Mouse (Mus musculus) liver, embryonic 16.5 days (tissue): ENCODE data around the gene Dnajc16. TPM values are rescaled to one million over a fixed set of nuclear protein-coding genes. Genes with fewer than 3 reads are reported as not detected.

Experiments
- ATAC-seq: fragments of 200-750 bp; cut with Nextera tagmentation; 2 replicates; pipeline ENCODE4 v1.8.0; 2017; ENCODE audit warnings: low read depth, mild to moderate bottlenecking, moderate number of reproducible peaks, moderate library complexity
- H3K27ac ChIP-seq: fragments of 300-500 bp; sonication (generic); 2 replicates; pipeline ENCODE4 v1.5.1; 2014; ENCODE audit warnings: mild to moderate bottlenecking, low read length
- H3K27me3 ChIP-seq: fragments of 300-500 bp; sonication (generic); 2 replicates; pipeline ENCODE4 v1.6.1; 2014; ENCODE audit warnings: low read depth, low read length, mixed read lengths; ENCODE audit not compliant: control insufficient read depth, insufficient read depth
- H3K36me3 ChIP-seq: fragments of 300-500 bp; sonication (generic); 2 replicates; pipeline ENCODE4 v1.6.1; 2014; ENCODE audit warnings: mild to moderate bottlenecking; ENCODE audit not compliant: control insufficient read depth, insufficient read depth
- H3K4me1 ChIP-seq: fragments of 300-500 bp; sonication (generic); 2 replicates; pipeline ENCODE4 v1.6.1; 2014; ENCODE audit warnings: low read depth, low read length, mixed read lengths; ENCODE audit not compliant: control insufficient read depth
- H3K4me2 ChIP-seq: fragments of 300-500 bp; sonication (generic); 2 replicates; pipeline ENCODE4 v1.6.1; 2014; ENCODE audit warnings: low read depth, low read length, mixed read lengths
- H3K4me3 ChIP-seq: fragments of 300-500 bp; sonication (generic); 2 replicates; pipeline ENCODE4 v1.5.1; 2014; ENCODE audit warnings: low read depth, mild to moderate bottlenecking, low read length
- H3K9ac ChIP-seq: fragments of 300-500 bp; sonication (generic); 2 replicates; pipeline ENCODE4 v1.6.1; 2014; ENCODE audit warnings: low read depth, low read length
- H3K9me3 ChIP-seq: fragments of 300-500 bp; sonication (generic); replicated peaks from 2 replicates; pipeline ENCODE4 v1.6.1; 2016; ENCODE audit warnings: low read length; ENCODE audit not compliant: control insufficient read depth
- whole genome bisulfite sequencing: fragments of 180-500 bp; shearing (Covaris S2); extraction: QIAGEN DNeasy Blood & Tissue Kit; methylation state at CpG from one replicate; pipeline ENCODE4 v1.1.7; 2014; ENCODE audit not compliant: insufficient replicate concordance; 5-methylcytosine and 5-hydroxymethylcytosine counted together
- polyA plus RNA-seq: library from polyadenylated mRNA; unstranded; fragments of >200 nt; fragmentation: Nextera tagmentation; extraction: Ambion mirVana; gene quantifications from 2 replicates; pipeline ENCODE4 v1.2.1, GENCODE M21; 2015

The Dnajc16 gene
- polyA plus RNA-seq, 1 experiment from 2014 or later = 2.5 TPM

GRCm38 (mm10) chr4:141731766-141732165 lies 59.0 kb downstream of the Dnajc16 start:
- Histone ChIP-seq H3K27me3 (no peaks in the 10 kb centered on the region), H3K4me2 (no peak overlapping the region), H3K9ac (no peak overlapping the region), H3K9me3 (no peaks in the 10 kb centered on the region), H3K4me3 (no peak overlapping the region), H3K27ac (peak overlapping the region; percentile 69), H3K4me1 (peaks cover 15% of the 10 kb centered on the region), H3K36me3 (no peaks in the 10 kb centered on the region)
- 46% methylated on average over 5 of the region's 5 CpGs for WGBS
- ATAC-seq = peak; percentile 60

- Histone ChIP-seq H3K9me3 (no peaks in the 10 kb centered on the region), H3K27ac (no peak overlapping the region), H3K9ac (no peak overlapping the region), H3K4me3 (no peak overlapping the region), H3K36me3 (no peaks in the 10 kb centered on the region), H3K27me3 (no peaks in the 10 kb centered on the region), H3K4me2 (no peak overlapping the region), H3K4me1 (peaks cover 23% of the 10 kb centered on the region)
- ATAC-seq = no peak
- WGBS = 79% methylated on average over 13 of the region's 13 CpGs
Measured at GRCm38 (mm10) chr4:141730401-141730800, 60.3 kb downstream of the Dnajc16 start.

- H3K36me3 ChIP-seq = no peaks in the 10 kb centered on the region
- H3K9me3 ChIP-seq = no peaks in the 10 kb centered on the region
- H3K9ac ChIP-seq = no peak overlapping the region
- no peak overlapping the region for H3K4me3 ChIP-seq
- H3K4me2 ChIP-seq = no peak overlapping the region
- ATAC-seq = no peak; the same call in 1 of the 2 replicates
- peaks cover 24% of the 10 kb centered on the region for H3K4me1 ChIP-seq
- no peaks in the 10 kb centered on the region for H3K27me3 ChIP-seq
- peak overlapping the region; percentile 65 for H3K27ac ChIP-seq
- 62% methylated on average over 3 of the region's 3 CpGs for WGBS
Measured at GRCm38 (mm10) chr4:141729266-141729665, 61.5 kb downstream of the Dnajc16 start.

- peaks cover 35% of the 10 kb centered on the region for H3K4me1 ChIP-seq
- H3K9ac ChIP-seq = no peak overlapping the region
Measured at GRCm38 (mm10) chr4:141725738-141726137, 65.0 kb downstream of the Dnajc16 start.

GRCm38 (mm10) chr4:141725277-141725676 lies 65.5 kb downstream of the Dnajc16 start:
- Histone ChIP-seq H3K36me3 (peaks cover 3% of the 10 kb centered on the region), H3K27ac (peak overlapping the region; percentile 39; the same call in 1 of the 2 replicates), H3K4me1 (peaks cover 38% of the 10 kb centered on the region), H3K9me3 (no peaks in the 10 kb centered on the region), H3K4me2 (no peak overlapping the region), H3K27me3 (no peaks in the 10 kb centered on the region), H3K4me3 (no peak overlapping the region), H3K9ac (no peak overlapping the region)
- WGBS = 68% methylated on average over 5 of the region's 5 CpGs
- ATAC-seq = no peak

More at GRCm38 (mm10) chr4:141725738-141726137, 65.0 kb downstream of the Dnajc16 start:
- Histone ChIP-seq H3K4me2 (no peak overlapping the region), H3K36me3 (no peaks in the 10 kb centered on the region; the same call in 1 of the 2 replicates), H3K9me3 (no peaks in the 10 kb centered on the region), H3K4me3 (no peak overlapping the region), H3K27ac (peak overlapping the region; percentile 39), H3K27me3 (no peaks in the 10 kb centered on the region)
- WGBS = 43% methylated on average over 3 of the region's 3 CpGs
- no peak for ATAC-seq

- no peak for ATAC-seq
- H3K4me2 ChIP-seq = peak overlapping the region; percentile 33; the same call in 1 of the 2 replicates
Measured at GRCm38 (mm10) chr4:141724594-141724993, 66.1 kb downstream of the Dnajc16 start.

GRCm38 (mm10) chr4:141723673-141724068 lies 67.1 kb downstream of the Dnajc16 start:
- WGBS = 11% methylated on average over 13 of the region's 13 CpGs
- H3K27ac ChIP-seq = peak overlapping the region; percentile 65
- peak overlapping the region; percentile 62 for H3K9ac ChIP-seq
- peaks cover 11% of the 10 kb centered on the region for H3K36me3 ChIP-seq
- peaks cover 47% of the 10 kb centered on the region for H3K4me1 ChIP-seq
- H3K4me2 ChIP-seq = peak overlapping the region; percentile 85
- H3K27me3 ChIP-seq = no peaks in the 10 kb centered on the region
- ATAC-seq = peak; percentile 19; the same call in 1 of the 2 replicates
- H3K4me3 ChIP-seq = peak overlapping the region; percentile 96
- no peaks in the 10 kb centered on the region for H3K9me3 ChIP-seq

More at GRCm38 (mm10) chr4:141724594-141724993, 66.1 kb downstream of the Dnajc16 start:
- H3K9me3 ChIP-seq = no peaks in the 10 kb centered on the region
- no peak overlapping the region for H3K4me3 ChIP-seq
- H3K36me3 ChIP-seq = peaks cover 10% of the 10 kb centered on the region
- peak overlapping the region; percentile 35; the same call in 1 of the 2 replicates for H3K27ac ChIP-seq
- no peaks in the 10 kb centered on the region for H3K27me3 ChIP-seq
- 31% methylated on average over 11 of the region's 11 CpGs for WGBS
- no peak overlapping the region for H3K9ac ChIP-seq
- H3K4me1 ChIP-seq = peaks cover 43% of the 10 kb centered on the region

- peak; percentile 87 for ATAC-seq
- Histone ChIP-seq H3K4me1 (peaks cover 50% of the 10 kb centered on the region), H3K36me3 (peaks cover 11% of the 10 kb centered on the region), H3K4me3 (peak within 1 kb of the TSS; percentile 96), H3K9me3 (no peaks in the 10 kb centered on the region), H3K27ac (peak within 1 kb of the TSS; percentile 97), H3K4me2 (peak within 1 kb of the TSS; percentile 85), H3K9ac (peak within 1 kb of the TSS; percentile 97), H3K27me3 (no peaks in the 10 kb centered on the region)
- WGBS = under 1% methylated on average over 89 of the region's 105 CpGs
Measured at GRCm38 (mm10) chr4:141722731-141723672, 67.7 kb downstream of the Dnajc16 start, which contains the start of gene Ddi2. TSS of gene Ddi2 (minus strand) at chr4:141723419.

- WGBS = 36% methylated on average over 6 of the region's 6 CpGs
- H3K36me3 ChIP-seq = peaks cover 11% of the 10 kb centered on the region
- H3K4me3 ChIP-seq = peak overlapping the region; percentile 96
- peak overlapping the region; percentile 85 for H3K4me2 ChIP-seq
- no peak for ATAC-seq
- peak overlapping the region; percentile 97 for H3K27ac ChIP-seq
- H3K27me3 ChIP-seq = no peaks in the 10 kb centered on the region
- H3K9ac ChIP-seq = peak overlapping the region; percentile 97
- H3K9me3 ChIP-seq = no peaks in the 10 kb centered on the region
- peaks cover 56% of the 10 kb centered on the region for H3K4me1 ChIP-seq
Measured at GRCm38 (mm10) chr4:141721961-141722360, 68.8 kb downstream of the Dnajc16 start.
